Mouse (Mus musculus): ENCODE data around the gene Gpr183. TPM values are rescaled to one million over a fixed set of nuclear protein-coding genes. Genes with fewer than 3 reads are reported as not detected.
A peak's percentile ranks its signal among the peaks of the same experiment; 100 is the strongest.

The Gpr183 gene
- total and polyA plus RNA-seq, 2 experiments from 2014 or later, result 1.1 to 1.5 TPM

DNA sequence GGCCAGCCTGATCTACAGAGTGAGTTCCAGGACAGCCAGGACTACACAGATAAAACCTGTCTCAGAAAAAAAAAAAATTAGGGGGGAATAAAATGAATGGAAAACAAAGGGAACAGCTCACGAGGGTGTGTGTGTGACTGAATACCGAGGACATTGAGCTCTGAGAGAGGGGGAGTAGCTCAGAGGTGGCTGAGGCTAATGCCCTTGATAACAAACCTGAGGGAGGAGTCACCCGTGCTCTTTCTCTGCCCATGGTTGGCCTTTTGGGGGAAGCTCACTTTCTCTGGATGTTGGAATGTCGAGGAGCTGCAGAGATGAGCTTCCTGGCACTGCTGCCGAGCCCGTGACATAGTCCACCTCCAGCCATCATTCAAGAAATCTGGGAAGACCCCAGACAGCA lies 4.0 kb downstream of the Gpr183 start:
- DNase-seq (ENCODE audit: low spot score), result no peak
- peak; percentile 57; the same call in 1 of the 2 replicates for ATAC-seq (ENCODE audit: insufficient read depth, low read depth)
- H3K36me3 ChIP-seq (replicated peaks; ENCODE audit: control insufficient read depth, insufficient read depth, low read length), result no peaks in the 10 kb centered on the region
- H3K4me2 ChIP-seq (ENCODE audit: low read depth, low read length), result peak overlapping the region; percentile 30
- 23% methylated on average over 6 of the region's 6 CpGs for WGBS
- no peaks in the 10 kb centered on the region for H3K27me3 ChIP-seq (ENCODE audit: control insufficient read depth, insufficient read depth, low read length)
- H3K4me1 ChIP-seq (ENCODE audit: control insufficient read depth, insufficient read depth), result peaks cover 30% of the 10 kb centered on the region
- H3K4me3 ChIP-seq (ENCODE audit: low read depth, low read length), result no peak overlapping the region; the same call in 1 of the 2 replicates
- TF ChIP-seq CTCF (IDR thresholded peaks at IDR 0.05; ENCODE audit: low read depth), result no peak
- no peak for TF ChIP-seq EP300 (IDR thresholded peaks at IDR 0.05; ENCODE audit: low read depth)
- H3K9me3 ChIP-seq (replicated peaks; ENCODE audit: control insufficient read depth, low read length), result no peaks in the 10 kb centered on the region
- no peak overlapping the region for H3K9ac ChIP-seq (replicated peaks; ENCODE audit: low read depth, low read length)
- H3K27ac ChIP-seq (ENCODE audit: low read depth), result peak overlapping the region; percentile 56

GRCm38 (mm10) chr14:121960531-121960930 lies 4.5 kb downstream of the Gpr183 start:
- no peaks in the 10 kb centered on the region for H3K27me3 ChIP-seq (ENCODE audit: control insufficient read depth, insufficient read depth, low read length)

GRCm38 (mm10) chr14:121960031-121960430 lies 5.0 kb downstream of the Gpr183 start:
- Histone ChIP-seq H3K9ac (replicated peaks; ENCODE audit: low read depth, low read length) (no peak overlapping the region), H3K27me3 (ENCODE audit: control insufficient read depth, insufficient read depth, low read length) (no peaks in the 10 kb centered on the region), H3K36me3 (replicated peaks; ENCODE audit: control insufficient read depth, insufficient read depth, low read length) (no peaks in the 10 kb centered on the region), H3K4me2 (ENCODE audit: low read depth, low read length) (no peak overlapping the region), H3K9me3 (replicated peaks; ENCODE audit: control insufficient read depth, low read length) (no peaks in the 10 kb centered on the region), H3K4me3 (ENCODE audit: low read depth, low read length) (no peak overlapping the region), H3K27ac (ENCODE audit: low read depth) (no peak overlapping the region), H3K4me1 (ENCODE audit: control insufficient read depth, insufficient read depth) (peaks cover 30% of the 10 kb centered on the region)
- WGBS, result 86% methylated on average over 4 of the region's 4 CpGs
- ATAC-seq (ENCODE audit: insufficient read depth, low read depth) (no peak), DNase-seq (ENCODE audit: low spot score) (no peak)
- no peak for TF ChIP-seq EP300 (IDR thresholded peaks at IDR 0.05; ENCODE audit: low read depth)
- no peak for TF ChIP-seq CTCF (IDR thresholded peaks at IDR 0.05; ENCODE audit: low read depth)

More at GRCm38 (mm10) chr14:121960531-121960930, 4.5 kb downstream of the Gpr183 start:
- DNase-seq (ENCODE audit: low spot score), result no peak
- Histone ChIP-seq H3K4me1 (ENCODE audit: control insufficient read depth, insufficient read depth) (peaks cover 30% of the 10 kb centered on the region), H3K27ac (ENCODE audit: low read depth) (no peak overlapping the region), H3K9ac (replicated peaks; ENCODE audit: low read depth, low read length) (no peak overlapping the region), H3K9me3 (replicated peaks; ENCODE audit: control insufficient read depth, low read length) (no peaks in the 10 kb centered on the region), H3K4me2 (ENCODE audit: low read depth, low read length) (no peak overlapping the region), H3K36me3 (replicated peaks; ENCODE audit: control insufficient read depth, insufficient read depth, low read length) (no peaks in the 10 kb centered on the region), H3K4me3 (ENCODE audit: low read depth, low read length) (no peak overlapping the region)
- no peak for ATAC-seq (ENCODE audit: insufficient read depth, low read depth)
- 63% methylated on average over 2 of the region's 2 CpGs for WGBS
- TF ChIP-seq CTCF (IDR thresholded peaks at IDR 0.05; ENCODE audit: low read depth) (no peak), EP300 (IDR thresholded peaks at IDR 0.05; ENCODE audit: low read depth) (no peak)

DNA sequence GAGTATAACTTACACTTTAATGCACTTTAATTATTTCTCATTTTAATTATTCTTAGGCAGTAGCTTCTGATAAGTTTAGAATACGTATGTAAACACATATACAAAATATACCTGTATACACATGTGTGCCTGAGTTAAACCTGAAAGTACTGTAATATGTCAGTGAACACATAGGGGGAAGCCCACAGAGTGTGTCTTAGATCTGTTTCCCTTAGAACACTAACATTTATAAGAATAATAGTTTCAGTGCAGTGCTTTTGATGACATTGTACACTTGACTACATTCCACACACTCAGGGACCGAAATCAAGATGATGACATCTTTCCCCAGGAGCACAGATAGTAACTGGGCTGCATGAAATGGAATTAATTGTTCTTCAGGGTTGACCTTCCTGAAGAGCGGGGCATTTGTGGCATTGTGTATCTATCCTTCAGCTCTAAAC lies 5.4 kb downstream of the Gpr183 start:
- H3K9ac ChIP-seq (replicated peaks; ENCODE audit: low read depth, low read length), result no peak overlapping the region
- no peaks in the 10 kb centered on the region for H3K9me3 ChIP-seq (replicated peaks; ENCODE audit: control insufficient read depth, low read length)
- H3K27me3 ChIP-seq (ENCODE audit: control insufficient read depth, insufficient read depth, low read length), result no peaks in the 10 kb centered on the region
- WGBS, result 87% methylated on average over 3 of the region's 3 CpGs
- ATAC-seq (ENCODE audit: insufficient read depth, low read depth) (no peak), DNase-seq (ENCODE audit: low spot score) (no peak)
- no peak overlapping the region for H3K27ac ChIP-seq (ENCODE audit: low read depth)
- H3K36me3 ChIP-seq (replicated peaks; ENCODE audit: control insufficient read depth, insufficient read depth, low read length), result no peaks in the 10 kb centered on the region
- TF ChIP-seq EP300 (IDR thresholded peaks at IDR 0.05; ENCODE audit: low read depth), result no peak
- no peak for TF ChIP-seq CTCF (IDR thresholded peaks at IDR 0.05; ENCODE audit: low read depth)
- H3K4me1 ChIP-seq (ENCODE audit: control insufficient read depth, insufficient read depth), result peaks cover 30% of the 10 kb centered on the region
- no peak overlapping the region for H3K4me2 ChIP-seq (ENCODE audit: low read depth, low read length)
- no peak overlapping the region for H3K4me3 ChIP-seq (ENCODE audit: low read depth, low read length)

DNA sequence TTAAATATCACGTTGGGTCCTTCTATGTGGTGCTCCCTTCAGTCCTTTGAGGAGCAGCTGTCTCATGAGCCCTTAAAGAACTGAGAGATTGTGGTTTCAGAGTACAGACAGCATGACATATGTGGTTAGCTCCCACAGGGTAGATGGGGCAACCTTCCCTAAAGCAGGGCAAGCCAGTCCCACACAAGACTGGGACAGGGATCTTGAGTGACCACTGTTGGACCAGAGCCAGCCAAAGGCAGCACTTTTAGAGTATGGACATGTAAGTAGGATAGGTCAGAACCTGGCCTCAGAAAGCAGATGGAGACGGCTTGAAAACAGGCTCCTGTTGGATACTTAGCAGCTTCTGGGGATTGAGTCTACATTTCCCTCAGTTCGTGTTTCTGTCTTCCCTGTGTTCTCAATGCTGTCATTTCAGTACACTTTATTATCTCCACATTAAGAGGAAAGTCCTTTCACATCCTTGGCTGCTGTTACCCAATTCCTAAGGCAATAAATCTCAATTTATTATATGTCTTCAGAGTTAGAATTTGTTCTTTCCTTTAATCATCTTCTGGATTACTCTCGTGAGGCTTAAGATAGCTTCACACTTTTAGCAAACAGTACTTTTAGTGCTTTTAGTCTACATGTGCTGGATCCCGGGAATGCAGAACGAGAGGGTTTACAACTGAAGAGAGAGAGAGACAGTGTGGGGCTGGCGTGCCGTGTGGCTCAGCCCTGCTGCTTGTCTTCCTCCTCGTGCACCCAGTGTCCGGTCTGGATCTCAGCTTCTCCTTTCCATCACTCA lies 6.1 kb downstream of the Gpr183 start:
- Histone ChIP-seq H3K4me1 (ENCODE audit: control insufficient read depth, insufficient read depth) (peaks cover 28% of the 10 kb centered on the region), H3K36me3 (replicated peaks; ENCODE audit: control insufficient read depth, insufficient read depth, low read length) (no peaks in the 10 kb centered on the region), H3K27me3 (ENCODE audit: control insufficient read depth, insufficient read depth, low read length) (no peaks in the 10 kb centered on the region), H3K4me3 (ENCODE audit: low read depth, low read length) (no peak overlapping the region), H3K4me2 (ENCODE audit: low read depth, low read length) (no peak overlapping the region), H3K9ac (replicated peaks; ENCODE audit: low read depth, low read length) (no peak overlapping the region), H3K9me3 (replicated peaks; ENCODE audit: control insufficient read depth, low read length) (no peaks in the 10 kb centered on the region), H3K27ac (ENCODE audit: low read depth) (no peak overlapping the region)
- DNase-seq (ENCODE audit: low spot score) (no peak), ATAC-seq (ENCODE audit: insufficient read depth, low read depth) (no peak)
- WGBS, result 75% methylated on average over 10 of the region's 10 CpGs
- TF ChIP-seq CTCF (IDR thresholded peaks at IDR 0.05; ENCODE audit: low read depth) (no peak), EP300 (IDR thresholded peaks at IDR 0.05; ENCODE audit: low read depth) (no peak)
